Mouse (Mus musculus) forebrain, postnatal 0 days (tissue): Measurements from ENCODE around the gene Hes2. TPM values are rescaled to one million over a fixed set of nuclear protein-coding genes. Genes with fewer than 3 reads are reported as not detected.

Experiments used
- ATAC-seq: fragments of 200-750 bp; cut with Nextera tagmentation; 2 replicates; pipeline ENCODE4 v1.8.0; 2017; ENCODE audit warnings: mild to moderate bottlenecking, moderate library complexity
- DNase-seq: peaks from one replicate; pipeline ENCODE4 v3.0.0-alpha.2; 2015
- H3K27ac ChIP-seq: fragments of 300-500 bp; sonication (generic); 2 replicates; pipeline ENCODE4 v1.5.1; 2014; ENCODE audit warnings: low read depth, mild to moderate bottlenecking, antibody characterized with exemption, low read length, moderate library complexity, mixed read lengths
- H3K27me3 ChIP-seq: fragments of 300-500 bp; sonication (generic); 2 replicates; pipeline ENCODE4 v1.6.1; 2014; ENCODE audit warnings: mild to moderate bottlenecking, low read length, mixed read lengths; ENCODE audit not compliant: insufficient read depth
- H3K36me3 ChIP-seq: fragments of 300-500 bp; sonication (generic); 2 replicates; pipeline ENCODE4 v1.6.1; 2014; ENCODE audit warnings: mild to moderate bottlenecking, moderate library complexity; ENCODE audit not compliant: insufficient read depth
- H3K4me1 ChIP-seq: fragments of 300-500 bp; sonication (generic); 2 replicates; pipeline ENCODE4 v1.6.1; 2014; ENCODE audit warnings: antibody characterized with exemption; ENCODE audit not compliant: insufficient read depth
- H3K4me2 ChIP-seq: fragments of 300-500 bp; sonication (generic); 2 replicates; pipeline ENCODE4 v1.6.1; 2014; ENCODE audit warnings: low read depth, mild to moderate bottlenecking, moderate library complexity
- H3K4me3 ChIP-seq: fragments of 300-500 bp; sonication (generic); 2 replicates; pipeline ENCODE4 v1.5.1; 2014; ENCODE audit warnings: low read depth, low read length, mixed read lengths
- H3K9ac ChIP-seq: fragments of 300-500 bp; sonication (generic); 2 replicates; pipeline ENCODE4 v1.6.1; 2014; ENCODE audit warnings: mild to moderate bottlenecking
- H3K9me3 ChIP-seq: fragments of 300-500 bp; sonication (generic); 2 replicates; pipeline ENCODE4 v1.6.1; 2016; ENCODE audit warnings: low read length
- CTCF ChIP-seq: sonication (generic); IDR thresholded peaks from 2 replicates; pipeline ENCODE4 v1.5.1; 2016; ENCODE audit warnings: antibody characterized with exemption, control low read depth, low read depth
- WGBS: fragments of 180-500 bp; shearing (Covaris S2); extraction: QIAGEN DNeasy Blood & Tissue Kit; methylation state at CpG from one replicate; pipeline ENCODE4 v1.1.7; 2014; 5-methylcytosine and 5-hydroxymethylcytosine counted together
- polyA plus RNA-seq: library from polyadenylated mRNA; unstranded; fragments of >200 nt; fragmentation: Nextera tagmentation; extraction: Ambion mirVana; gene quantifications from 2 replicates; pipeline ENCODE4 v1.2.1, GENCODE M21; 2015
- total RNA-seq: library from RNA; depleted of rRNA; stranded (reverse); fragments of >200 nt; gene quantifications from 2 replicates; pipeline ENCODE4 v1.2.3, GENCODE M21; 2014

Gene Hes2
- total and polyA plus RNA-seq, 2 experiments from 2014 or later = not detected

- no peak for TF ChIP-seq CTCF
- Histone ChIP-seq H3K4me2 (no peak overlapping the region), H3K4me1 (peaks cover 13% of the 10 kb centered on the region), H3K36me3 (peaks cover 2% of the 10 kb centered on the region; the same call in 1 of the 2 replicates), H3K4me3 (no peak overlapping the region), H3K27me3 (no peaks in the 10 kb centered on the region), H3K27ac (no peak overlapping the region), H3K9me3 (no peaks in the 10 kb centered on the region), H3K9ac (no peak overlapping the region)
- WGBS = 86% methylated on average over 9 of the region's 9 CpGs
- ATAC-seq (no peak), DNase-seq (no peak)
Observed at GRCm38 (mm10) chr4:152187142-152187541, 28.5 kb downstream of the Hes2 start.

GRCm38 (mm10) chr4:152188651-152189050, 30.0 kb downstream of the Hes2 start:
- H3K4me3 ChIP-seq = no peak overlapping the region
- no peak overlapping the region for H3K4me2 ChIP-seq
- peaks cover 13% of the 10 kb centered on the region for H3K4me1 ChIP-seq
- no peaks in the 10 kb centered on the region for H3K36me3 ChIP-seq
- TF ChIP-seq CTCF = no peak
- H3K27me3 ChIP-seq = no peaks in the 10 kb centered on the region
- WGBS = 92% methylated on average over 2 of the region's 2 CpGs
- DNase-seq (no peak), ATAC-seq (no peak)
- no peaks in the 10 kb centered on the region for H3K9me3 ChIP-seq
- H3K9ac ChIP-seq = no peak overlapping the region
- H3K27ac ChIP-seq = no peak overlapping the region

GRCm38 (mm10) chr4:152189071-152189470, 30.4 kb downstream of the Hes2 start:
- Histone ChIP-seq H3K4me1 (peaks cover 13% of the 10 kb centered on the region), H3K27me3 (no peaks in the 10 kb centered on the region), H3K9ac (no peak overlapping the region), H3K36me3 (no peaks in the 10 kb centered on the region), H3K4me3 (no peak overlapping the region), H3K4me2 (no peak overlapping the region), H3K9me3 (no peaks in the 10 kb centered on the region), H3K27ac (no peak overlapping the region)
- no peak for DNase-seq
- ATAC-seq = no peak
- TF ChIP-seq CTCF = no peak
- WGBS = 86% methylated on average over 6 of the region's 6 CpGs

DNA sequence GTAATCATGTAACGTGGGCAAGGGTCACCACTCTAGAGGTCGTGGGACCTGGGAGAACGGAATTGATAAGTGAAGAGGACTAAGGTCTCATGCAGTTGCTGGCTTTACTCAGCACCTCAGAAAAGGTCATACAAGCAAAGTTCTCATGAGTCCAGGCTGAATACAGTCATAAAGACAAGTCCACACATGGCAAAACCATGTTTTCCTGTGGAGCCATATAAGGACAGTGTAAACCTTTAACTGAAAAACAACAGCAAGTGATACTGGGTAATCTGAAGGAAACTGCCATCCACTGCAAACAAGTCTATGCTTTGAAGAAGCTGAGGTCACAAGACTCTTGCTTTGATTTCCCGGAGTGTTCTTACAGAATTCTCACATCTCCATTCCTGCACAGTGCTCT, 31.0 kb downstream of the Hes2 start:
- no peaks in the 10 kb centered on the region for H3K36me3 ChIP-seq
- H3K27me3 ChIP-seq = no peaks in the 10 kb centered on the region
- no peak overlapping the region for H3K4me2 ChIP-seq
- TF ChIP-seq CTCF = no peak
- 88% methylated on average over 4 of the region's 4 CpGs for WGBS
- H3K9ac ChIP-seq = no peak overlapping the region
- no peak overlapping the region for H3K27ac ChIP-seq
- no peaks in the 10 kb centered on the region for H3K9me3 ChIP-seq
- peaks cover 13% of the 10 kb centered on the region for H3K4me1 ChIP-seq
- ATAC-seq = no peak
- no peak for DNase-seq
- no peak overlapping the region for H3K4me3 ChIP-seq

GRCm38 (mm10) chr4:152190096-152190653, 31.5 kb downstream of the Hes2 start:
- DNase-seq (no peak), ATAC-seq (no peak)
- Histone ChIP-seq H3K4me2 (no peak overlapping the region), H3K27ac (no peak overlapping the region), H3K4me3 (no peak overlapping the region), H3K4me1 (peaks cover 10% of the 10 kb centered on the region), H3K9ac (no peak overlapping the region), H3K27me3 (no peaks in the 10 kb centered on the region), H3K9me3 (no peaks in the 10 kb centered on the region), H3K36me3 (no peaks in the 10 kb centered on the region)
- WGBS = 51% methylated on average over 11 of the region's 11 CpGs
- no peak for TF ChIP-seq CTCF

DNA sequence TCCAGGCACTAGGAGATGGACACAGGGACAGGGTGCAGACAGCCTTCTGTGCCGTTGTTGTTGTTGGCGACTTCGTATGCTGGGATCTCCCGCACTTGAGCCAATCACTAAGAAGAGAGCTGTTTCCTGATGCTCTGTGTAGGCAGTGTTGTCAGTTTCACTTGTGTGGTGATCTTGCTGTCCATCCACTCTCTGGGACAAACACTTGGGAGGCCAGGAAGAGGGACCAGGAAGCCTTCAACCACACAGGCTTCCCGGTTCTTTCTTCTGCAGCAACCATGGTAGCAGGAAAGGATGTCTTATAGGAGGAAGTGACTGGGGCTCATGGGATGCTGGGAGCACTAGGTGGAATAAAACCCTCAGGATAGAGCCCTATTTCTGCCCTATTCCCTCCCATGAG, 32.0 kb downstream of the Hes2 start:
- H3K4me2 ChIP-seq = no peak overlapping the region
- no peaks in the 10 kb centered on the region for H3K27me3 ChIP-seq
- ATAC-seq (no peak), DNase-seq (no peak)
- H3K36me3 ChIP-seq = no peaks in the 10 kb centered on the region
- no peak for TF ChIP-seq CTCF
- no peak overlapping the region for H3K4me3 ChIP-seq
- 72% methylated on average over 5 of the region's 5 CpGs for WGBS
- no peaks in the 10 kb centered on the region for H3K9me3 ChIP-seq
- no peak overlapping the region for H3K9ac ChIP-seq
- H3K4me1 ChIP-seq = peaks cover 7% of the 10 kb centered on the region
- H3K27ac ChIP-seq = no peak overlapping the region

- no peak overlapping the region for H3K4me3 ChIP-seq
- H3K4me2 ChIP-seq = no peak overlapping the region
- H3K9ac ChIP-seq = no peak overlapping the region
- no peaks in the 10 kb centered on the region for H3K27me3 ChIP-seq
- no peaks in the 10 kb centered on the region for H3K9me3 ChIP-seq
- 0 out of 2 replicates have a peak overlapping the region, but pooled peaks have one; percentile 2 for H3K27ac ChIP-seq
- 19% methylated on average over 4 of the region's 4 CpGs for WGBS
- no peak for TF ChIP-seq CTCF
- 0 out of 2 replicates have a peak, but pooled peaks cover 4% of the 10 kb centered on the region for H3K36me3 ChIP-seq
- H3K4me1 ChIP-seq = no peaks in the 10 kb centered on the region
- ATAC-seq (no peak), DNase-seq (no peak)
Observed at GRCm38 (mm10) chr4:152192569-152192968, 33.9 kb downstream of the Hes2 start.
